7 mouse cellular contexts compared by ENCODE assay signal in the genomic region with DNA sequence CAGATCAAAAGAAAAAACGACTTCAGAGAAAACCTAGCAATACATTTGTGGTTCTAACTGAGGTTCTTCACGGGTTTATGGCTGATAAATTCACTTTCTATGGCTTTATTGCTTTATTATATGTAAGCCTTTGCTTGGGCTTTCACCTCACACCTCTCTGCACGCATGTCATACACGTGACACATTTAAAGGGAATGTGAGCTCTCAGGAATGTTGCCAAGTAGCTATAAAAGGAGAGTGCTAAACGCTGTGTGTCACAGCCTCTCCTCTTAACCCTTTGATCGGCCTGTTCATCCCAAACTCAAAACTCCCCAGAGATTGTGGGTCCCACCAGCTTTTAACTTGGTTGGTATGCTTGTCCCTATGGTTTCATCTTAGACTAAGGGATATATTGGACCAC. TPM values are rescaled to one million over a fixed set of nuclear protein-coding genes. Genes with fewer than 3 reads are reported as not detected.
DNase-seq lines count a peak whose midpoint lies in the region; ATAC-seq and TF ChIP-seq lines count a peak whose summit lies in the region.

No protein-coding gene starts in this region.

- H3K4me3 ChIP-seq in testis, adult 2 months (ENCODE audit: control insufficient read depth, low read depth, low read length): peak overlapping the region; percentile 44
- peak overlapping the region; percentile 57 for H3K4me3 ChIP-seq in embryonic facial prominence, embryonic 13.5 days
- H3K4me3 ChIP-seq in macrophage (ENCODE audit: inconsistent target): peak overlapping the region; percentile 98

- H3K27me3 ChIP-seq in testis, adult 2 months (ENCODE audit: control insufficient read depth, insufficient read depth, low read length): no peaks in the 10 kb centered on the region
- H3K27me3 ChIP-seq in embryonic facial prominence, embryonic 13.5 days: no peaks in the 10 kb centered on the region

- TF ChIP-seq POLR2A in testis, adult 2 months (IDR thresholded peaks at IDR 0.05; ENCODE audit: control insufficient read depth, low read depth, low read length): no peak

- H3K36me3 ChIP-seq in testis, adult 2 months (ENCODE audit: control insufficient read depth, insufficient read depth, low read length): no peaks in the 10 kb centered on the region
- H3K36me3 ChIP-seq in embryonic facial prominence, embryonic 13.5 days: peaks cover 13% of the 10 kb centered on the region
- H3K36me3 ChIP-seq in macrophage (ENCODE audit: inconsistent target): peaks cover 11% of the 10 kb centered on the region

- H3K4me2 ChIP-seq in embryonic facial prominence, embryonic 13.5 days: peak overlapping the region; percentile 91

- 57% methylated on average over 6 of the region's 6 CpGs for WGBS in embryonic facial prominence, embryonic 13.5 days
- 48% methylated on average over 6 of the region's 6 CpGs for WGBS in macrophage (ENCODE audit: missing documents)

- no peak for TF ChIP-seq CTCF in testis, adult 2 months (IDR thresholded peaks at IDR 0.05; ENCODE audit: control insufficient read depth, insufficient read depth, insufficient replicate concordance, low read depth, low read length)

- no peaks in the 10 kb centered on the region for H3K9me3 ChIP-seq in embryonic facial prominence, embryonic 13.5 days

- no peak overlapping the region; the same call in 1 of the 2 replicates for H3K27ac ChIP-seq in testis, adult 2 months (ENCODE audit: control insufficient read depth, insufficient read depth, low read depth, low read length)
- H3K27ac ChIP-seq in embryonic facial prominence, embryonic 13.5 days: no peak overlapping the region
- H3K27ac ChIP-seq in macrophage: peak overlapping the region; percentile 96

- H3K9ac ChIP-seq in embryonic facial prominence, embryonic 13.5 days: peak overlapping the region; percentile 85; the same call in 1 of the 2 replicates

- DNase-seq in testis, postnatal 14 days (ENCODE audit: low spot score): no peak
- DNase-seq in induced T-regulatory cell, adult 2 months (ENCODE audit: low read depth): peak; percentile 39
- DNase-seq in right cerebral cortex, adult 2 months (ENCODE audit: low spot score in 2 of 2): no peak
- no peak for DNase-seq in retina, embryonic 14.5 days (ENCODE audit: low spot score)

- peaks cover 54% of the 10 kb centered on the region for H3K79me2 ChIP-seq in macrophage (ENCODE audit: inconsistent target)

- ATAC-seq in embryonic facial prominence, embryonic 13.5 days (ENCODE audit: insufficient number of reproducible peaks, insufficient read depth, low FRiP score, low TSS enrichment, low read depth): no peak

- H3K4me1 ChIP-seq in testis, adult 2 months (ENCODE audit: control insufficient read depth, insufficient read depth, low read length): peaks cover 6% of the 10 kb centered on the region
- H3K4me1 ChIP-seq in embryonic facial prominence, embryonic 13.5 days: peaks cover 25% of the 10 kb centered on the region

RNA-seq across cellular contexts. Expression of a gene that starts 1.8 kb away (rescaled TPM):
- 42.7 and 45.6 TPM in 2 replicates for polyA plus RNA-seq in testis, adult 2 months (2012; rRNA removed)
- 24.3 TPM in 2 replicates for polyA plus RNA-seq in embryonic facial prominence, embryonic 13.5 days (2015; fragmentation: Nextera tagmentation; extraction: Ambion mirVana)
- 100 to 1,000 TPM in 24 of 26 experiments, 10 to 100 TPM in 2; 47.8 to 664 (median 256) TPM for total RNA-seq in macrophage (2018; cell fraction: chromatin; rRNA removed)
- total RNA-seq in macrophage (2018; cell fraction: cytosol; rRNA removed): 100 to 1,000 TPM in 9 of 26 experiments, 10 to 100 TPM in 17; 31.9 to 138 (median 77.0) TPM
- total RNA-seq in macrophage (2018; cell fraction: nucleus; rRNA removed): 100 to 1,000 TPM in 20 of 26 experiments, 10 to 100 TPM in 6; 48.7 to 440 (median 191) TPM
- 42.6 to 89.8 TPM (median 86.9 TPM) in 3 replicates for polyA plus RNA-seq in macrophage (2018)

RNA-seq across cellular contexts. Expression of a gene that starts 41.6 kb away (rescaled TPM):
- polyA plus RNA-seq in testis, adult 2 months (2012; rRNA removed): not detected in 2 replicates
- 0.12 and 0.15 TPM in 2 replicates for polyA plus RNA-seq in embryonic facial prominence, embryonic 13.5 days (2015; fragmentation: Nextera tagmentation; extraction: Ambion mirVana)
- not detected for total RNA-seq in macrophage (2018; cell fraction: chromatin; rRNA removed)
- not detected for total RNA-seq in macrophage (2018; cell fraction: cytosol; rRNA removed)
- total RNA-seq in macrophage (2018; cell fraction: nucleus; rRNA removed): not detected
- not detected in 3 replicates for polyA plus RNA-seq in macrophage (2018)

Comparison
In these comparisons a context has a peak if more than half of its experiments do, and no peak if none do; other contexts are left out.
1. H3K4me3 ChIP-seq: peak in every context shown above with its lines; median percentile 98 in macrophage; 57 in embryonic facial prominence, embryonic 13.5 days; 44 in testis, adult 2 months.